Mouse (Mus musculus) embryonic fibroblast, embryonic 13.5 days (primary cell): ENCODE data around the gene Il17re.

Experiments used
- CTCF ChIP-seq: IDR thresholded peaks from 2 replicates; pipeline ENCODE4 v1.5.1; 2011; ENCODE audit warnings: mild to moderate bottlenecking, control low read depth, low read length, moderate library complexity, borderline replicate concordance; ENCODE audit not compliant: insufficient read depth
- POLR2A ChIP-seq: IDR thresholded peaks from 2 replicates; pipeline ENCODE4 v1.6.1; 2011; ENCODE audit warnings: low read depth, mild to moderate bottlenecking, control low read depth, low read length, moderate library complexity

DNA sequence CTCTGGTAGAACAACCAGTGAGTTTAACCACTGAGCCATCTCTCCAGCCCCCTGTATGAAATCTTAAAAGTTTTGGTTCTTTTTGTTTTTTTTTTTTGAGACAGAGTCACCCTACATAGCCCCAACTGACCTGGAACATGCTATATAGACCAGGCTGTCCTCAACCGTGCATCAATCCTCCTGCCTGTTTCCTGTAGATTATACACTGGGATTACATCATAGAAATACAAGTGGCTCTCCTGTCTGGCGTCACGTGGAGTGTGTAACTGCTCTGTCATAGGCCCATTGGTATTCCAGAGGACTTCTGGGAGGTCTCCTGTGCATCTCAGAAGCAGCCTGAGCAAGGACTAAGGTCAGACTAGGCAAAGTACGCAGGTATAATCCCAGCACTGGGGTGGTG, 35.3 kb upstream of the Il17re start:
- TF ChIP-seq POLR2A (no peak), CTCF (no peak)
